Mouse (Mus musculus) spleen, adult 2 months (tissue): ENCODE data around the gene Ak9.

Experiments
- CTCF ChIP-seq: fragments of 200-500 bp; IDR thresholded peaks from 2 replicates; pipeline ENCODE4 v1.5.1; 2011; ENCODE audit warnings: mild to moderate bottlenecking, inconsistent platforms; ENCODE audit not compliant: insufficient read depth, insufficient read length, insufficient replicate concordance; ENCODE audit errors: extremely low read depth
- POLR2A ChIP-seq: fragments of 200-500 bp; IDR thresholded peaks from 2 replicates; pipeline ENCODE4 v1.6.1; 2011; ENCODE audit warnings: low read depth, low read length, inconsistent platforms

DNA sequence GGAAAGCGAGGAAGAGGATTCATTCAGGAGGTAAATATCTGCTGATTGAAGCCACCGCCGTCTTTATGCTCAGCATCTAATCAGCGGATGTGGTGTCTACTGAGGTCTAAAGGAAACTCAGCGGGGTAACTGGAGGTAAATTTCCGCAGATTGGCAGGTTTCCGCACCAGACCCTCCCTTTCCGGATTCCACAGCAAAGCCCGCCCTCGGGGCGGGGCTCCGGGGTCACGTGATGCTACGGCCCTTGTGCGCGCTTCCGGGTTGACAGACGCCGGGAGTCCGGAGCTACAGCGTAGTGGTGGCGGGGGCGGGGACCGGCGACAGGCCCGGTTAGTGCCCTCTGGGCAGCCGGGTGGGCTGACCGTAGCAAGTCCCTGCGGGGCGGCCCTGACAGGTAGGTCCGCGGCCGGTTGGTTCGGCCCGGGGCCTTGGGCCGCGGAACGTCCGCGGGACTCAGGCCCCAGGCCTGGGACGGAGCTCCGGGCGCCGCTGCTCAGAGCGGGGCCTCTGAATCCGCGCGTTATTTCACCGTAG lies 146.4 kb downstream of the Ak9 start, which contains the start of gene Zbtb24:
- TF ChIP-seq POLR2A (peak; percentile 23; the same call in 1 of the 2 replicates), CTCF (no peak)
